Mouse (Mus musculus) heart, adult 2 months (tissue): ENCODE measurements around the gene Tpsab1.

Source experiments
- CTCF ChIP-seq: fragments of 200-600 bp; IDR thresholded peaks from 2 replicates; pipeline ENCODE4 v1.8.1; 2022; ENCODE audit warnings: antibody characterized with exemption, mild to moderate bottlenecking, moderate library complexity
- POLR2A ChIP-seq: fragments of 200-500 bp; IDR thresholded peaks from 2 replicates; pipeline ENCODE4 v1.6.1; 2011; ENCODE audit warnings: mild to moderate bottlenecking, low read depth, low read length, control low read depth; ENCODE audit not compliant: insufficient read depth

- TF ChIP-seq CTCF, result no peak
- no peak for TF ChIP-seq POLR2A
Measured at GRCm38 (mm10) chr17:25308346-25308745, 37.0 kb downstream of the Tpsab1 start, which contains the start of gene Prss28.
